Mouse (Mus musculus) gastrocnemius, adult 8-10 months (tissue): Measurements from ENCODE around the gene Spns1. TPM values are rescaled to one million over a fixed set of nuclear protein-coding genes. Genes with fewer than 3 reads are reported as not detected.
"Not testable (repeated sequence)": the region's sequence is repeated elsewhere in the genome, so short reads cannot be mapped to it uniquely, and the experiment has no call there.

Experiments
- DNase-seq, 2 experiments: peaks; one replicate each; pipeline ENCODE4 v3.0.0; 2022; ENCODE audit warnings: low spot score in 2 of 2
- total RNA-seq, 4 experiments: library from RNA; stranded (reverse); gene quantifications; 2 replicates each; pipeline ENCODE4 v1.2.4; 2022

The Spns1 gene
- 10 to 100 TPM; 22.7 to 23.9 (median 22.8) TPM for total RNA-seq

GRCm38 (mm10) chr7:126377278-126378158 is at the start of gene Spns1:
TSS of gene Spns1 (minus strand) at chr7:126377450.
- peak; percentile 89 to 90 for DNase-seq

GRCm38 (mm10) chr7:126424161-126424560 is 46.9 kb upstream of the Spns1 start:
- DNase-seq = no peak

DNA sequence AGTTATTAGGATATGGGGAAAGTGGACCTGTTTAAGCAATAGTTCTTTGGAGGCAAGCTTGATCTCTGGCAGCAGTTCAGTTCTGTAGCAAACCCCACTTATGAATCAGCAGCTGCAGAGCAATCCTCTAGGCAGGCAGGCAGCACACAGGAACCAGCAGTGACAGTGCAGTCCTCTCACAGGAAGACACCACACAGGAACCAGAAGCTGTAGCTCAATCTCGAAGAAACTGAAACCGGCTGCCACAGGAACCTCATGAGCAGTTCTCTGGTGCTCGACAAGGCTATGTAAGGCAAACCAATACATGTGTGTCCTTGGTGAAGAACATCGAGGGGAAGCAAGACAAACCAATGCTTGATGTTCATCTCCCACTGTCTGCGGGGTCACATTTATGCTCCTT is 44.5 kb upstream of the Spns1 start:
- DNase-seq = no peak

GRCm38 (mm10) chr7:126418496-126418895 is 41.2 kb upstream of the Spns1 start:
- DNase-seq = no peak

DNA sequence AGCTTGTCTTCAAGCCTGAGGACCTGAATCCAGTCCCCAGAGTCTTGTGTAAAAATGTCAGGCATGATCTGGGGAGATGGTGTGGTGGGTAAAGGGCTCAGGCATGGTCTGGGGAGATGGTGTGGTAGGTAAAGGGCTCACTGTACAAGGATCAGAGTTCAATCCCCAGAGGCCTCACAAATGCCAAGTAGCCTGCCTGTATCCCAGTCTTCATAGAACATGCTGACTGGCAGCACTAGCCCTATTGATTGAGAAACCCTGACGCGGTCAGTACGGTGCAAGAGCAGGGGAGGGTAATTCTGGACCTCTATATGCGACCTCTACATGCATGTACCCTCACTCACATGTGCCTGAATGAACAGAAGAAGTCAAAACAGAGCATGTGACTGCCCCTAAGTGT is 40.4 kb upstream of the Spns1 start:
- DNase-seq = no peak

- DNase-seq = no peak
Measured at GRCm38 (mm10) chr7:126417045-126417444, 39.8 kb upstream of the Spns1 start.

GRCm38 (mm10) chr7:126416615-126417014 is 39.4 kb upstream of the Spns1 start:
- DNase-seq = no peak

DNA sequence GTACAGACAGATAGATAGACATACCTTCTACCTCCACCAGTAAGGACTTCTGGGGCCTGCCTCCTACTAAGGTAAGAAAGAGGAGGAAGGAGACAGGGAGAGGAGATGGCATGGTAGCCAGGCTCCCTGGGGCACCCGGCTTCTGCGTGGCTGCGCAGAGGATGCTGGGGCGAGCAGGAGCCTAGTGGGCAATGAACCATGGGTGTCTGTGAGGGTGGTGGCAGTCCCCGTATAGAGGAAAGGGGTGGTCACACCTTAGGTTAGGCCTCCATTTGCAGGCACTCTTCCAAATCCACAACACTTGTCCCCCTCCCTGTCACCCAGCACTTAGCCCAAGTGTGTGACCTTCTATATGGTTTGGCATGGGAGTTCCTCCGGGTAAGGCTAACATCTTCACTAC is 37.5 kb upstream of the Spns1 start, which contains the start of gene Cd19:
Gene Cd19 (minus strand): TSS at position 165 of the 400 bp plus-strand sequence.
- DNase-seq = no peak

GRCm38 (mm10) chr7:126411061-126411460 is 33.8 kb upstream of the Spns1 start:
- no peak for DNase-seq

DNA sequence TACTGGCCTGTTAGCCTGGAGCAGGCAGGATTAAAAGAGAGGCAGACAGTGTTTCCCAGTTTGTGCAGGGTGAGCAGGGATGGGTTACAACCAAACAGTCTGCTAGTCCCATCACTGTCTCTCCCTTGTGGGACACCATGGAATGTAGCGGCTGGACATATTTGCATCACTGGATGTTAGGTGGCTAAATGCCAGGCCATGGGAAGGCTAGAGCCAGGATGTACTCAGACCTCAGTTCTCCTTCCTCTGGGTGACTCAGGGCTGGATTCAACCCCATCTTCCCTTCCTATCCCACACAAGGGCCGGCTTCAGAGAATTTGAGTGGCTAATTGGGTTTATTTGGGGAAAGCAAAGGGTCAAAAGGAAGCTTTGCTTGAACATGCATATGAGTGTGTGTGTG is 31.4 kb upstream of the Spns1 start:
- DNase-seq = no peak

GRCm38 (mm10) chr7:126402518-126402917 is 25.3 kb upstream of the Spns1 start:
- DNase-seq = not testable (repeated sequence)

- peak; percentile 41 to 51 for DNase-seq
Measured at GRCm38 (mm10) chr7:126399548-126399947, 22.3 kb upstream of the Spns1 start.

- no peak for DNase-seq
Measured at GRCm38 (mm10) chr7:126397822-126398221, 20.6 kb upstream of the Spns1 start.

GRCm38 (mm10) chr7:126397221-126397620 is 20.0 kb upstream of the Spns1 start:
- DNase-seq = no peak

- DNase-seq = peak; percentile 96 to 98
Measured at GRCm38 (mm10) chr7:126396298-126397119, 19.3 kb upstream of the Spns1 start, which contains the start of gene Nfatc2ip. TSS of gene Nfatc2ip (minus strand) at chr7:126396737.

- not testable (repeated sequence) for DNase-seq
Measured at GRCm38 (mm10) chr7:126392086-126392884, 15.0 kb upstream of the Spns1 start.

- no peak for DNase-seq
Measured at GRCm38 (mm10) chr7:126388185-126388584, 10.9 kb upstream of the Spns1 start.

GRCm38 (mm10) chr7:126383565-126383964 is 6.3 kb upstream of the Spns1 start:
- no peak for DNase-seq

- no peak for DNase-seq
Measured at GRCm38 (mm10) chr7:126376903-126377277, 360 bp downstream of the Spns1 start.

- DNase-seq = no peak
Measured at GRCm38 (mm10) chr7:126375012-126375411, 2.2 kb downstream of the Spns1 start.

DNA sequence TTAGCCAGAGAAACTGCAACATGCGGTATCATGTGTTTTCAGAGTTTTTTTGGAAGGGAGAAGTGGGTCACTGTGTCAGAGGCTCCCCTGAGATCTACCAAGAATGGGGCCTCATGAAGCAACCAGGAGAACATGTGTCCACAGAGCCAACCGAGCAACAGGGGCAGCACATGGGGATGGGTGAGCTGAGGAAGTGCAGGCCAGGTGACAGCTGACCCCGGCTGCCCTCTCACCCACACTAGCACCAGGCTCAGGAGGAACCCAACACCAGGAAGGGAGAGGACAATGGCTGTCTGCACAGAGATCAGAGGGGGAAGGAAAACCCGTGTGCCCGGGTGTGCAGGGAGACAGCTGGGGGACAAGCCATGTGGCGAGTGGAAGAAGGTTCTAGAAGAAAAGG is 2.7 kb downstream of the Spns1 start:
- no peak for DNase-seq
